Mouse (Mus musculus) embryonic fibroblast, embryonic 13.5 days (primary cell): Measurements from ENCODE around the gene Peli1. TPM values are rescaled to one million over a fixed set of nuclear protein-coding genes. Genes with fewer than 3 reads are reported as not detected.

Experiments
- H3K27ac ChIP-seq: 2 replicates; pipeline ENCODE4 v1.5.1; 2012; ENCODE audit warnings: low read length, control low read depth, inconsistent platforms; ENCODE audit not compliant: insufficient read depth
- H3K4me1 ChIP-seq: 2 replicates; pipeline ENCODE4 v1.6.1; 2011; ENCODE audit warnings: low read length; ENCODE audit not compliant: control insufficient read depth, insufficient read depth
- H3K4me3 ChIP-seq: 2 replicates; pipeline ENCODE4 v1.5.1; 2011; ENCODE audit warnings: mild to moderate bottlenecking, control low read depth, low read length; ENCODE audit not compliant: insufficient read depth
- CTCF ChIP-seq: IDR thresholded peaks from 2 replicates; pipeline ENCODE4 v1.5.1; 2011; ENCODE audit warnings: mild to moderate bottlenecking, control low read depth, low read length, moderate library complexity, borderline replicate concordance; ENCODE audit not compliant: insufficient read depth
- POLR2A ChIP-seq: IDR thresholded peaks from 2 replicates; pipeline ENCODE4 v1.6.1; 2011; ENCODE audit warnings: low read depth, mild to moderate bottlenecking, control low read depth, low read length, moderate library complexity
- polyA plus RNA-seq: library from polyadenylated mRNA; stranded (reverse); fragments of >200 nt; gene quantifications from 2 replicates; pipeline ENCODE4 v1.2.4, GENCODE M21; 2011; ENCODE audit warnings: low read depth; ENCODE audit not compliant: missing spikeins, insufficient read length

Gene Peli1
- polyA plus RNA-seq, 1 experiment = 21.3 TPM

GRCm38 (mm10) chr11:21060386-21061074 lies 30.6 kb upstream of the Peli1 start:
- Histone ChIP-seq H3K4me3 (no peak overlapping the region), H3K4me1 (no peaks in the 10 kb centered on the region), H3K27ac (no peak overlapping the region)
- no peak for TF ChIP-seq CTCF
- no peak for TF ChIP-seq POLR2A

GRCm38 (mm10) chr11:21061075-21061403 lies 30.1 kb upstream of the Peli1 start:
- Histone ChIP-seq H3K4me3 (no peak overlapping the region), H3K27ac (no peak overlapping the region), H3K4me1 (no peaks in the 10 kb centered on the region)
- no peak for TF ChIP-seq CTCF
- TF ChIP-seq POLR2A = no peak

GRCm38 (mm10) chr11:21061431-21061830 lies 29.7 kb upstream of the Peli1 start:
- H3K4me1 ChIP-seq = no peaks in the 10 kb centered on the region
- no peak overlapping the region for H3K27ac ChIP-seq
- TF ChIP-seq CTCF (no peak), POLR2A (no peak)
- no peak overlapping the region for H3K4me3 ChIP-seq

- Histone ChIP-seq H3K4me1 (no peaks in the 10 kb centered on the region), H3K27ac (no peak overlapping the region), H3K4me3 (no peak overlapping the region)
- TF ChIP-seq CTCF = no peak
- no peak for TF ChIP-seq POLR2A
Measured at GRCm38 (mm10) chr11:21062071-21062470, 29.0 kb upstream of the Peli1 start.

- H3K27ac ChIP-seq = no peak overlapping the region
- H3K4me1 ChIP-seq = no peaks in the 10 kb centered on the region
- no peak overlapping the region for H3K4me3 ChIP-seq
- no peak for TF ChIP-seq CTCF
- no peak for TF ChIP-seq POLR2A
Measured at GRCm38 (mm10) chr11:21063271-21063670, 27.8 kb upstream of the Peli1 start.

GRCm38 (mm10) chr11:21079400-21079799 lies 11.7 kb upstream of the Peli1 start:
- TF ChIP-seq POLR2A (no peak), CTCF (no peak)
- Histone ChIP-seq H3K4me3 (no peak overlapping the region), H3K27ac (no peak overlapping the region), H3K4me1 (no peaks in the 10 kb centered on the region)

GRCm38 (mm10) chr11:21079851-21080362 lies 11.2 kb upstream of the Peli1 start:
- TF ChIP-seq CTCF = no peak
- TF ChIP-seq POLR2A = no peak
- Histone ChIP-seq H3K4me1 (no peaks in the 10 kb centered on the region), H3K27ac (no peak overlapping the region), H3K4me3 (no peak overlapping the region)

GRCm38 (mm10) chr11:21081169-21081568 lies 9.9 kb upstream of the Peli1 start:
- no peak for TF ChIP-seq POLR2A
- no peak for TF ChIP-seq CTCF

GRCm38 (mm10) chr11:21082711-21083110 lies 8.4 kb upstream of the Peli1 start:
- H3K4me1 ChIP-seq = no peaks in the 10 kb centered on the region
- no peak for TF ChIP-seq POLR2A
- no peak for TF ChIP-seq CTCF

More at GRCm38 (mm10) chr11:21081169-21081568, 9.9 kb upstream of the Peli1 start:
- no peak overlapping the region for H3K27ac ChIP-seq
- H3K4me1 ChIP-seq = no peaks in the 10 kb centered on the region
- no peak overlapping the region for H3K4me3 ChIP-seq

GRCm38 (mm10) chr11:21088356-21088755 lies 2.7 kb upstream of the Peli1 start:
- H3K4me3 ChIP-seq = no peak overlapping the region
- no peaks in the 10 kb centered on the region for H3K4me1 ChIP-seq
- no peak overlapping the region for H3K27ac ChIP-seq
- no peak for TF ChIP-seq CTCF

More at GRCm38 (mm10) chr11:21082711-21083110, 8.4 kb upstream of the Peli1 start:
- Histone ChIP-seq H3K4me3 (no peak overlapping the region), H3K27ac (no peak overlapping the region)

GRCm38 (mm10) chr11:21089571-21089970 lies 1.5 kb upstream of the Peli1 start:
- Histone ChIP-seq H3K4me3 (no peak overlapping the region), H3K27ac (no peak overlapping the region), H3K4me1 (no peaks in the 10 kb centered on the region)
- no peak for TF ChIP-seq CTCF
- TF ChIP-seq POLR2A = no peak
